Mouse (Mus musculus) heart, embryonic 12.5 days (tissue): ENCODE measurements around the gene Coch. TPM values are rescaled to one million over a fixed set of nuclear protein-coding genes. Genes with fewer than 3 reads are reported as not detected.
"Not testable (repeated sequence)": the region's sequence is repeated elsewhere in the genome, so short reads cannot be mapped to it uniquely, and the experiment has no call there.

Source experiments
- ATAC-seq: fragments of 200-750 bp; cut with Nextera tagmentation; 2 replicates; pipeline ENCODE4 v1.8.0; 2017; ENCODE audit warnings: moderate TSS enrichment, moderate library complexity; ENCODE audit not compliant: insufficient number of reproducible peaks, low FRiP score
- H3K27ac ChIP-seq: fragments of 300-500 bp; sonication (generic); 2 replicates; pipeline ENCODE4 v1.5.1; 2016; ENCODE audit warnings: mild to moderate bottlenecking, moderate library complexity; ENCODE audit not compliant: poor library complexity, severe bottlenecking
- H3K27me3 ChIP-seq: fragments of 300-500 bp; sonication (generic); replicated peaks from 2 replicates; pipeline ENCODE4 v1.6.1; 2016; ENCODE audit warnings: mild to moderate bottlenecking, moderate library complexity
- H3K36me3 ChIP-seq: fragments of 300-500 bp; sonication (generic); 2 replicates; pipeline ENCODE4 v1.6.1; 2016; ENCODE audit warnings: mild to moderate bottlenecking, moderate library complexity
- H3K4me1 ChIP-seq: fragments of 300-500 bp; sonication (generic); replicated peaks from 2 replicates; pipeline ENCODE4 v1.6.1; 2016; ENCODE audit warnings: mild to moderate bottlenecking
- H3K4me2 ChIP-seq: fragments of 300-500 bp; sonication (generic); 2 replicates; pipeline ENCODE4 v1.6.1; 2016; ENCODE audit warnings: mild to moderate bottlenecking, moderate library complexity
- H3K4me3 ChIP-seq: fragments of 300-500 bp; sonication (generic); 2 replicates; pipeline ENCODE4 v1.5.1; 2016; ENCODE audit warnings: mild to moderate bottlenecking
- H3K9ac ChIP-seq: fragments of 300-500 bp; sonication (generic); 2 replicates; pipeline ENCODE4 v1.6.1; 2016; ENCODE audit warnings: mild to moderate bottlenecking, moderate library complexity
- H3K9me3 ChIP-seq: fragments of 300-500 bp; sonication (generic); replicated peaks from 2 replicates; pipeline ENCODE4 v1.6.1; 2016; ENCODE audit warnings: mild to moderate bottlenecking, moderate library complexity
- whole genome bisulfite sequencing: fragments of 180-500 bp; shearing (Covaris S2); methylation state at CpG from one replicate; pipeline ENCODE4 v1.1.7; 2016; 5-methylcytosine and 5-hydroxymethylcytosine counted together
- polyA plus RNA-seq: library from polyadenylated mRNA; unstranded; fragments of >200 nt; fragmentation: Nextera tagmentation; extraction: Ambion mirVana; gene quantifications from 2 replicates; pipeline ENCODE4 v1.2.1, GENCODE M21; 2016

Coch gene
- polyA plus RNA-seq, 1 experiment from 2014 or later = 3.3 TPM

- no peak for ATAC-seq
- WGBS = 14% methylated on average over 2 of the region's 2 CpGs
- no peak overlapping the region for H3K27ac ChIP-seq
- H3K9me3 ChIP-seq = no peaks in the 10 kb centered on the region
- H3K4me3 ChIP-seq = no peak overlapping the region
- H3K36me3 ChIP-seq = peaks cover 7% of the 10 kb centered on the region; the same call in 1 of the 2 replicates
- H3K9ac ChIP-seq = no peak overlapping the region
- H3K4me1 ChIP-seq = peaks cover 10% of the 10 kb centered on the region; the same call in 1 of the 2 replicates
- no peak overlapping the region for H3K4me2 ChIP-seq
- H3K27me3 ChIP-seq = no peaks in the 10 kb centered on the region
These were observed 43.7 kb downstream of the Coch start for GRCm38 (mm10) chr12:51636689-51637470.

DNA sequence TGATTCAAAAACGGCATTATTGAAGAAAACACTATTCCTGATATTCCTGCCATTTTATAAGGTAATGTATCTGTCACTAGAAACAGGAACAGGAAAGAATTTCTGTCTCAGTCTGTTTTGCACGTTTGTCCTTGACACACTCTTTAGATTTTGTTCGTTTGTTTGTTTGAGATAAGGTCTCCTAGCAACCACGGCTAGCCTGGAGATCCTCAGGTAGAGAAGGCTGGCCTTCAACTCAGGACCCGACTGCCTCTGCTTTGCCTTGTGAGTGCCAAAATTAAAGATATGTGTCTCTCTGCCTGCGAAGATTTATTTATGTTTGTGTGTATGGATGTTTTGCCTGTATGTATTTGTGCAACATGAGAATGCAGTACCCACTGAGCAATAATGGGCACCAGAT, 48.7 kb downstream of the Coch start:
- 0 out of 2 replicates have a peak, but pooled peaks have one; percentile 55 for ATAC-seq
- Histone ChIP-seq H3K9me3 (no peaks in the 10 kb centered on the region), H3K4me2 (no peak overlapping the region), H3K4me1 (peaks cover 14% of the 10 kb centered on the region; the same call in 1 of the 2 replicates), H3K27ac (no peak overlapping the region), H3K36me3 (peaks cover 13% of the 10 kb centered on the region), H3K27me3 (no peaks in the 10 kb centered on the region), H3K4me3 (no peak overlapping the region), H3K9ac (no peak overlapping the region)
- 21% methylated on average over 6 of the region's 6 CpGs for WGBS

DNA sequence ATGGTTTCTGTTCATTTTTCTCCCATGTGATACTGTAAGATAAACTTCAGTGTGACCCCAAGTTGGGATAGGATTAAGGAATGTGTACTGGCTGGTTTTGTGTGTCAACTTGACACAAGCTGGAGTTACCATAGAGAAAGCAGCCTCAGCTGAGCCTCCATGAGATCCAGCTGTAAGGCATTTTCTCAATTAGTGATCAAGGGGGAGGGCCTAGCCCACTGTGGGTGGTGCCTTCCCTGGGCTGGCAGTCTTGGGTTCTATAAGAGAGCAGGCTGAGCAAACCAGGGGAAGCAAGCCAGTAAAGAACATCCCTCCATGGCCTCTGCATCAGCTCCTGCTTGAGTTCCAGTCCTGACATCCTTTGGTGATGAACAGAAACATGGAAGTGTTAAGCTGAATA, 56.3 kb downstream of the Coch start:
- H3K9me3 ChIP-seq, H3K4me3 ChIP-seq, H3K27me3 ChIP-seq, H3K9ac ChIP-seq, ATAC-seq, H3K4me2 ChIP-seq, H3K4me1 ChIP-seq, H3K27ac ChIP-seq: not testable (repeated sequence)
- peaks cover 30% of the 10 kb centered on the region for H3K36me3 ChIP-seq

Other genes starting within 250 kb of the Coch start
- 22.6 and 25.0 TPM in 2 replicates for gene G2e3, start 245.3 kb upstream of the Coch start, polyA plus RNA-seq
- 64.8 and 67.5 TPM in 2 replicates for gene Scfd1, start 215.8 kb upstream of the Coch start, polyA plus RNA-seq
- gene Ap4s1, start 97.7 kb downstream of the Coch start, polyA plus RNA-seq = 36.3 and 36.6 TPM in 2 replicates
- gene Strn3, start 98.6 kb downstream of the Coch start, polyA plus RNA-seq = 54.8 and 58.6 TPM in 2 replicates
- 38.9 and 41.1 TPM in 2 replicates for gene Hectd1, start 236.2 kb downstream of the Coch start, polyA plus RNA-seq